Mouse (Mus musculus): ENCODE data around the gene March8. TPM values are rescaled to one million over a fixed set of nuclear protein-coding genes. Genes with fewer than 3 reads are reported as not detected.

Gene March8
- polyA plus RNA-seq, 1 experiment = 50.6 TPM

DNA sequence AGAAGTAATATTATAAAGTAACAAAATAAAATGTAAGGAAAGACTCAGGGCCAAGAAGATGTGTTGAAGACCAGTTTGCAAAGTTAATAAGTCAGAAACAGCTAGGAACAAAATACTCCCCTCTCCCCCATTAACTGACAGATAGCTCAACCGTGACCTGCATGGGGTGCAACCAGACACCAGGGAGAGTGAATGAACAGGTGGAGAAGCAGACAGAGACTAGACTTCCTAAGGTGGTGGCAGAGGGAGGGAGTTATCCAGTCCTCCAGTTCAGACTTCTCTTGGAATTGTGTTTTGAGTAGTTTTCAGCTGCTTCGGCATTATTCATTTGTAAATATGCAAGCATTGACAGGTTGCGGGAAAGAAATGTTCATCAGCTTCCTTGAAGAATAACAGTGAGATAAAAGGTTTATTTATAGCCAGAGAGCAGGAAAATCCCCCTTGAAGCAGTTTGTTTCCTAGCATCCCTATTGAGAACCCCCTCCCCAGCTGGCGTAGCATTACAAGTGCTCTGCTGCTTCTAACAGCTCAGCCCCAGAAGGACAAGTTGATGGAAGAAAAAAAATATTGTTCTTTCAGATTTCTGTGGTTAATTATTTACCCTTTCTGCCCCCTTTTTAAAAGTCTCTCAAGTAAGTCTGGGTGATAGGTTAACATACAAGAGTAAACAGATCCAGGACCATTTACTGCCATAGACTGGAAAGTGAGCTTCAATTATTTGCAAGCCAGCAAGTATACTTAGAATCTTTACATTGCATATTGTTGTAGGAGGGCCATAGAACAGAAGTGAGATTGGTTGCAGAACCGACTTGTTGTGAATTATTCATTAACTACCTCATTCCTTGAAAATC is 47.6 kb downstream of the March8 start:
- Histone ChIP-seq H3K4me3 (replicated peaks; ENCODE audit: extremely low read depth, low read depth, low read length) (no peak overlapping the region), H3K4me1 (ENCODE audit: control insufficient read depth, insufficient read depth, low read length) (no peaks in the 10 kb centered on the region; the same call in 1 of the 2 replicates)
- 39% methylated on average over 5 of the region's 5 CpGs for WGBS
- TF ChIP-seq CTCF (IDR thresholded peaks at IDR 0.05; ENCODE audit: insufficient read depth, low read length) (no peak), POLR2A (IDR thresholded peaks at IDR 0.05; ENCODE audit: borderline replicate concordance, extremely low read depth, low read depth, low read length) (no peak)
- DNase-seq = no peak

DNA sequence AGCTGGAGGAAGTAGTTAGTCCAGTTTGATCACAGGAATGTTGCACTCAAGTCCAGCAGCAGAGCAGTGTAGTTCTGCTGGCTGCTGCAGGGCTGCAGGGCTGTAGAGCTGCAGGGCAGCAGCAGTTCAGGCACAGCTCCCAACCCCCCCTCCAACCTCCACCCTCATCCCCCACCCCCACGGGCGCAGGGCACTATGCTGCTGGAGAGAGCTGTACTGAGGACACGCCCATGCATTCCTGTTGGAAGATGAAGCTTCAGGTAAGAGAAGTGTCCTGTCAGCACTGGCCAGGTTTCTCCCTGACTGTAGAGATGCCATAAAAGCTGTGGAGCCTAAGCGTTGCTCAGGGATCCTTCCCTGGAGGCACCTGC is 48.2 kb downstream of the March8 start:
- Histone ChIP-seq H3K4me1 (ENCODE audit: control insufficient read depth, insufficient read depth, low read length) (no peaks in the 10 kb centered on the region; the same call in 1 of the 2 replicates), H3K4me3 (replicated peaks; ENCODE audit: extremely low read depth, low read depth, low read length) (no peak overlapping the region)
- no peak for DNase-seq
- TF ChIP-seq CTCF (IDR thresholded peaks at IDR 0.05; ENCODE audit: insufficient read depth, low read length) = no peak
- no peak for TF ChIP-seq POLR2A (IDR thresholded peaks at IDR 0.05; ENCODE audit: borderline replicate concordance, extremely low read depth, low read depth, low read length)
- WGBS = 59% methylated on average over 4 of the region's 4 CpGs

DNA sequence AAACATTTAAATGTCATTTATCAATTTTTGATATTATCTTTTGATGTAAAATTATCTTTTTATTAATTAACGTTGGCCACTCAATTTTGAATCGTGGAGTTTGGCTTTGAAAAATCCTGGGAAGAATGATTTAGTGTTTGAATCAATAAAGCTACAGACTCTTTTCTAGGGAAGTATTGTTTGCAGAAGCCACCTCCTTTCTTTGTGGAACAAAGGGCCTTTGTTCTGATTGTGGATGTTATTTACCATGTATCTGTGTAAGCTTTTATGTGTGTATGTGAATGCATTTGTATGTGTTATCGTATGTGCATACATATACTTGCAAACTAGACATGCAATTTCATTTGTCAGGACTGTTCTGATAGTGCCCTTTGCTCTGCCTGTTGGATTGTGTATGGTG is 48.7 kb downstream of the March8 start:
- Histone ChIP-seq H3K4me3 (replicated peaks; ENCODE audit: extremely low read depth, low read depth, low read length) (no peak overlapping the region), H3K4me1 (ENCODE audit: control insufficient read depth, insufficient read depth, low read length) (no peaks in the 10 kb centered on the region; the same call in 1 of the 2 replicates)
- TF ChIP-seq POLR2A (IDR thresholded peaks at IDR 0.05; ENCODE audit: borderline replicate concordance, extremely low read depth, low read depth, low read length) = no peak
- no peak for TF ChIP-seq CTCF (IDR thresholded peaks at IDR 0.05; ENCODE audit: insufficient read depth, low read length)
- no peak for DNase-seq
- 62% methylated on average over 3 of the region's 3 CpGs for WGBS

DNA sequence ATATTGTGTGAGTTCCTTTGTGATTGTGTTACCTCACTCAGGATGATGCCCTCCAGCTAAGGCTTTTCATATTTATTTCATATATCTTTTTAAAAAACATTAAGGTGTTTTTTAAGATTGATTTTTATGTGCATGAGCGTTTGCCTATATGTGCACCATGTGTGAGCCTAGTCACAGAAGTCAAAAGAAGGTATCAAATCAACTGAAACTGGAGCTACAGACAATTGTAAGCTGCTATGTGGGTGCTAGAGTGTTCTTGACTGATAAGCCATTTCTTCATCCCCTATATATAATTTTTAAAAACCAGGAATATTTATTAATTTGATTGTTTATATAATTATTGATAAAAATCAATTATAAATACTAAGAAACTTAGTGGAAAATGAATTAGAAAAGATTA is 50.2 kb downstream of the March8 start:
- TF ChIP-seq CTCF (IDR thresholded peaks at IDR 0.05; ENCODE audit: insufficient read depth, low read length) = no peak
- TF ChIP-seq POLR2A (IDR thresholded peaks at IDR 0.05; ENCODE audit: borderline replicate concordance, extremely low read depth, low read depth, low read length) = no peak
- 96% methylated on average over 1 of the region's 1 CpGs for WGBS
- H3K4me3 ChIP-seq (replicated peaks; ENCODE audit: extremely low read depth, low read depth, low read length) = no peak overlapping the region
- no peaks in the 10 kb centered on the region; the same call in 1 of the 2 replicates for H3K4me1 ChIP-seq (ENCODE audit: control insufficient read depth, insufficient read depth, low read length)
- no peak for DNase-seq

DNA sequence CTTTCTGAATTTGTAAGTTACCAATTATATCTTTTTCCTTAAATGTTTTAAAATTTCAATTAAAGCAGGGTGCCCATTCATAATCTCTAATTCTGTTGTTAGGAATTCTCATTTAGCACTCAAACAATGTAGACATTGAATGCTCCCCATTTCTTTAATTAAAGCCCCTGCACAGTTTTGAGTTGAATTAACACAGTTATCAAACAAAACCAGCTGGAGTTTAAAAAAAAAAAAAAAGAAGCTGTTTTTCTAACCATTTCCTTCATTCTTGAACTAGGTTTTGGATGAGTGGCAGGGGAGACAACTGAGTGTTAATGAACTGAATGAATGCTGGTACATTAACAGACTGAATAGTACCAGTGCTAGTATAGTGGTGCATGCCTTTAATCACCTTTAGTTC is 51.7 kb downstream of the March8 start:
- Histone ChIP-seq H3K4me1 (ENCODE audit: control insufficient read depth, insufficient read depth, low read length) (no peaks in the 10 kb centered on the region; the same call in 1 of the 2 replicates), H3K4me3 (replicated peaks; ENCODE audit: extremely low read depth, low read depth, low read length) (no peak overlapping the region)
- no peak for TF ChIP-seq POLR2A (IDR thresholded peaks at IDR 0.05; ENCODE audit: borderline replicate concordance, extremely low read depth, low read depth, low read length)
- TF ChIP-seq CTCF (IDR thresholded peaks at IDR 0.05; ENCODE audit: insufficient read depth, low read length) = no peak
- DNase-seq = no peak

DNA sequence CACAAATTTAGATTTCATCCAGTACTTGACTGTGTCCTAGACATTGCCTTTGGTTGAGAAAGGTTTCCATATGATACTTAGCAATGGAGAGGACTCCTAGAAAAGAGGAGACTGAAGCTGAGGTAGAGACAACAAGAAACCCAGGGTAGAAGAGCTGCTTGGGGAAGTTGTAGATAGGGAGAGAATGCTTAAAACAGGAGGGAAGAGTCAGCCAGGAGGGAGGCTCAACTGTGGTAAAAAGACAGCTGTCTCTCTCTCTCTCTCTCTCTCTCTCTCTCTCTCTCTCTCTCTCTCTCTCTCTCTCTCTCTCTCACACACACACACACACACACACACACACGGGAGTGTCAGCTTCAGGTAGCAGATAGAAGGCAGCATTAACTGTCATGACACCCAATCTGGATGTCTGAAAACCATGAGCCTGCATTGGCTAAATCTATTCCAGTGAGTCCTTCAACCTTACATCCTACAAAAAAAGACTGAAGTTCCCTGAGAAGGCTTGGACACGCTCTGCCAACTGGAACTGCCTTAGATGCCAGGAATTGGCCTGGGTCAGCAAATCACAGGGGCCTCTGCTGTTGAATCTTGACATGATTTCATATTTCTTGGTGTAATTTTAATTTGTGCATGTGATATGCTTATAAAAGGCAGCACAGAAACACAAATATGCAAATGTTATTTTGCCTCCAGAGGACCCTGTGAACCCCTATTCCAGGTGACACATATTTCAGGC is 57.3 kb downstream of the March8 start:
- no peak overlapping the region for H3K4me3 ChIP-seq (replicated peaks; ENCODE audit: extremely low read depth, low read depth, low read length)
- 78% methylated on average over 2 of the region's 2 CpGs for WGBS
- no peaks in the 10 kb centered on the region; the same call in 1 of the 2 replicates for H3K4me1 ChIP-seq (ENCODE audit: control insufficient read depth, insufficient read depth, low read length)
- TF ChIP-seq CTCF (IDR thresholded peaks at IDR 0.05; ENCODE audit: insufficient read depth, low read length) = no peak
- TF ChIP-seq POLR2A (IDR thresholded peaks at IDR 0.05; ENCODE audit: borderline replicate concordance, extremely low read depth, low read depth, low read length) = no peak
- DNase-seq = no peak

DNA sequence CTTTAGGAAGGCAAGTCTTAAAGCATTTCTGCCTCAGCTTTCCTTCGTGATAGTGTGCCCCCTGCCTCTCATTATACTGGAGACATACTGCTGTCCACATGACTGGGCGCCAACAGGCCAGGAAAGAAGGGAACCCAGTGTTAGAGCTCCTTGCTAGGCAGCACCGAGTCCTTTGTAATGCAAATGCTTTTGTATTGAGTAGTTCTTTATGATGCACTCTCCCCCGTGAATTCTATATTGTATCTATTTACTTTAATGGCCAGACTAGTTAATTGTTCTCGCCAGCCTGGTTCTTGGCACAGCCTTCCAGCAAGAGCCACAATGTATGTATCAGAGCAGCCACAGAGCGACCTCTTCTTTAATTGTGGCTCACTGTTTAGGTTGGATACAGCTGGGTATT is 59.8 kb downstream of the March8 start:
- no peaks in the 10 kb centered on the region; the same call in 1 of the 2 replicates for H3K4me1 ChIP-seq (ENCODE audit: control insufficient read depth, insufficient read depth, low read length)
- no peak overlapping the region for H3K4me3 ChIP-seq (replicated peaks; ENCODE audit: extremely low read depth, low read depth, low read length)
- 70% methylated on average over 6 of the region's 6 CpGs for WGBS
- TF ChIP-seq POLR2A (IDR thresholded peaks at IDR 0.05; ENCODE audit: borderline replicate concordance, extremely low read depth, low read depth, low read length) (no peak), CTCF (IDR thresholded peaks at IDR 0.05; ENCODE audit: insufficient read depth, low read length) (no peak)
- no peak for DNase-seq

DNA sequence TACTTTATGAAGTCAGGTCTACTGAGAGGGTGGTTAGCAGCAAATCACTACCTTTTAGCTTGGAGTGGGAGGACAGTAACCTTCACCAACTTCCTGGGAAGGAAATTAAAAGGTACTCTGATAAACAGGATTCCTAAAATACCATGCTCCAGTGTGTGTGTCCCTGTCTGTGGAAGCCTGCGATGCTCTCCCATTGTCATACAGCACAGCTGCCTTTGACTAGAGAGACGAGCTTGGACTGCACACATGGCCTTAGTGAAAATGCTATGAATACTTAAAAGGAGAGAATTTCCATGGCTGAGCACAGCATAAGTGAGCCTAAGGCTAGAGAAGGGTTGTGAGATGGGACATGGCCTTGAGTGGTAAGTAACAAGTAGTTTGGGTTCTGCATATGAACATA is 60.3 kb downstream of the March8 start:
- DNase-seq = no peak
- no peaks in the 10 kb centered on the region; the same call in 1 of the 2 replicates for H3K4me1 ChIP-seq (ENCODE audit: control insufficient read depth, insufficient read depth, low read length)
- no peak overlapping the region for H3K4me3 ChIP-seq (replicated peaks; ENCODE audit: extremely low read depth, low read depth, low read length)
- TF ChIP-seq CTCF (IDR thresholded peaks at IDR 0.05; ENCODE audit: insufficient read depth, low read length) (no peak), POLR2A (IDR thresholded peaks at IDR 0.05; ENCODE audit: borderline replicate concordance, extremely low read depth, low read depth, low read length) (no peak)
- 64% methylated on average over 2 of the region's 2 CpGs for WGBS

DNA sequence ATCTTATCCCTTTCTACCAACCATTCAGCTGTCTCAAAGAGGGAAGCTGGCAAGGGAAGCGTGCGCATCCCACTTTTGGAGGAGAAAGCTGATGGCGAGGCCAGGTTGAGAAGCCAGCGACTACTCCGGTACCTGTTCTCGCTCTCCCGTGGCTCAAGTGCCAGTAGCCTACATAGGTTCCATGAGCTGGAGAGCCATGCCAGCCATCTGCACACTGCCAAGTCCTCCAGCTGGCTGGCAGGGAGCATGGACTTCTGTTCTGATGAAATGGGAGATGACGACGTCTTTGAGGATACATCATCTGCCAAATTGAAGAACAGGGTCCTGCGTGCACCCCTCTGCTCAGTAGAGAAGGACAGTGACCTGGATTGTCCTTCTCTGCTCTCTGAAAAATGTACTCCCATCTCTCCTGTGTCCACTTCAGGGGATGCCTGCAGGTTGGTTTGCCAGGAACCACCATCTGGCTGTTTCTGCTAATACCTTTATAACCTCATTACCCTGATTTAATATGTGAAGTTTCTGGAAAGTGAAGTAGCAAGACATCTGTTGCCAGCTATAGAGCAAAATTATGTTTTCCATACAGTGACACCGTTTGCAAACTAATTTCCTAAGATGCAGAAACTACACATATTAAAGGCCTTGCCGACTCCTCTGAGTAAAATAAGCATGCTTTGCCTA is 64.1 kb downstream of the March8 start:
- no peak for DNase-seq
- 96% methylated on average over 12 of the region's 12 CpGs for WGBS

More for the DNA sequence above, 64.1 kb downstream of the March8 start:
- H3K4me3 ChIP-seq (replicated peaks; ENCODE audit: extremely low read depth, low read depth, low read length) = no peak overlapping the region
- TF ChIP-seq CTCF (IDR thresholded peaks at IDR 0.05; ENCODE audit: insufficient read depth, low read length) (no peak), POLR2A (IDR thresholded peaks at IDR 0.05; ENCODE audit: borderline replicate concordance, extremely low read depth, low read depth, low read length) (no peak)
- H3K4me1 ChIP-seq (ENCODE audit: control insufficient read depth, insufficient read depth, low read length) = no peaks in the 10 kb centered on the region; the same call in 1 of the 2 replicates

Measured in lung, adult 2 months (tissue).